Mouse (Mus musculus) colon, adult 2 months (tissue): Measurements from ENCODE around the gene Gm21969. TPM values are rescaled to one million over a fixed set of nuclear protein-coding genes. Genes with fewer than 3 reads are reported as not detected.

Source experiments
- polyA plus RNA-seq: library from polyadenylated mRNA; depleted of rRNA; stranded (reverse); fragments of >200 nt; gene quantifications from 2 replicates; pipeline ENCODE4 v1.2.3, GENCODE M21; 2012; rRNA removed

Gene Gm21969
- polyA plus RNA-seq, result not detected in 2 replicates

GRCm38 (mm10) chr4:139602357-139603244, at the start of gene Gm21969:
Gene Gm21969, plus strand, starts transcription at chr4:139603186.

DNA sequence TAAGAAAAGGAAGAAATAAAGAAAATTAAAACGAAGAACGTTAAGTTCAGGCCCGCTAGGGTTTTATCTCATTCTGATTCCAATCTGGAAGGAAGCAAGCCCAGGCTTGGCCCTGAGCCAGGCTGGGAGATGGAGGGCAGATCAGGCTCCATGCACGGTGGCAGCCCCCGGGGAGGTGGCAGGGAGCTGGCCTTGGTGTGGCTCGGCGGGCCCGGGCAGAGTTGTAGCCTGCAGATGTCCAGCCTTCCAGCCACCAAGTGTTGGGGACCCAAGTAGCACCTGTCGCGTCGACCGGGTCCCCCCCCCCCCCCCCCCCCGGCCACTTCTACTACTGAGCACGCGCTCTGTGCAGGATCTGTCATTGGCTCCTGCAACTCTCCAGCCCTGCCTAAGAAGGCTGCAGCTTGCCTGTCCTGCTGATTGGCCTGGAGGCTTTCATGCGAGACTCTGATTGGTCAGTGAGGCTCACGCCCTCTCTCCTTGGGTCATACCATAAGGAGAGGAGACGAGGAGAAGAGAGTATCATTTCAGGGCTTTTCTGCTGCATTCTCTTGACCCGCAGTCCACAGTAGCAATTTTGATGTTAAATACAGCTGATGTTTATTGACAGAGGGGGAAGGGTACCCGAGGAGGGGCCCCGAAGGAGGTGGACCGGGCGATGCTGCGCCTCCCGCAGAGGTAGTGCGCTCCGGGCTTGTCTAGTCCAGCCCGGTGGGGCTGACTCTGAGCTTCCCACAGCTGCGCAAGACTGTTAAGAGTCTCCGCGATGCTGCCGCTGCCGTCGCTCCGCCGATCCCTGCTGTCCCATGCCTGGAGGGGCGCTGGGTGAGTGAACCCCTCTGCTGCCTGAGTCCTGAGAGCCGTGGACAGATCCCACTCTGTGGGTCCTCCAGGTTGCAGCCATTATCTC, 19.6 kb downstream of the Gm21969 start, which contains the start of gene Aldh4a1:
Gene Aldh4a1, plus strand, starts transcription at position 494 of the 910 bp plus-strand sequence.

GRCm38 (mm10) chr4:139653238-139653637, 50.3 kb downstream of the Gm21969 start, which contains the start of gene Tas1r2:
Gene Tas1r2, plus strand, starts transcription at chr4:139653538.

Other genes starting within 250 kb of the Gm21969 start
- gene Iffo2, start 72.6 kb upstream of the Gm21969 start, polyA plus RNA-seq, result 7.6 TPM in 2 replicates
- 32.8 and 37.0 TPM in 2 replicates for gene Aldh4a1, start 19.7 kb downstream of the Gm21969 start, polyA plus RNA-seq
- 0.08 TPM in 1 of 2 replicates, not detected in the other for gene Tas1r2, start 50.4 kb downstream of the Gm21969 start, polyA plus RNA-seq
- gene Pax7, start 230.3 kb downstream of the Gm21969 start, polyA plus RNA-seq, result not detected in 2 replicates